Mouse (Mus musculus): Measurements from ENCODE around the gene Rnf144a. TPM values are rescaled to one million over a fixed set of nuclear protein-coding genes. Genes with fewer than 3 reads are reported as not detected.

Gene Rnf144a
- total RNA-seq, 2 experiments from 2014 or later: 8.5 to 12.9 TPM

DNA sequence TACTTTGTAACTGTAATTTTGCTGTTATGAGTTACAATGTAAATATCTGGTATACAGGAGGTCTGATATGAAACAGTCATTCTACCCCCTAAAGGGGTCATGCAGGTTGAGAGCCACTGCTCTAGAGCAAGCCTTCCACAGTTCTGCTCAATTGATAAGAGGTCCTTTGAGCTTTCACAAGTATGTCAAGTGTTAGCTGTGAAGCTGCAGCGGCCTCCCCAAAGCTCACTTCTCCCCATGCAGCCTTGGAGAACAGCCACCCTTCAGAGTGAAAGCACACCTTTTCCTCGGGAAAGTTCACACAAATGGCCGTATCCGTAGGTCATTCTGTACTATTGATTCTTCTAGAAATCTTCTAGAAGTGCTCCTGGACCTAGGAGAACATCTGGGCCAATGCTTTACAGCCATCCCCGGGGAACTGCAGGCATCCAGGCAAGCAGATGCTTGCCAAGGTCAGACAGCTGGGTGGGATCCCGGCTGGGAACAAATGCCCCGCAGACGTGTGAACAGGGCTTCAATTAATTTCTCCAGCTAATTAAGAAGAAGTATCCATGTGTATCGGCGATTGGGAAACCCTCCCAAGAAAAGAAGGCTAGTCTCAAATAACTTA is 3.1 kb downstream of the Rnf144a start:
- no peak for ATAC-seq (replicated peaks; ENCODE audit: low FRiP score, poor library complexity, severe bottlenecking)

DNA sequence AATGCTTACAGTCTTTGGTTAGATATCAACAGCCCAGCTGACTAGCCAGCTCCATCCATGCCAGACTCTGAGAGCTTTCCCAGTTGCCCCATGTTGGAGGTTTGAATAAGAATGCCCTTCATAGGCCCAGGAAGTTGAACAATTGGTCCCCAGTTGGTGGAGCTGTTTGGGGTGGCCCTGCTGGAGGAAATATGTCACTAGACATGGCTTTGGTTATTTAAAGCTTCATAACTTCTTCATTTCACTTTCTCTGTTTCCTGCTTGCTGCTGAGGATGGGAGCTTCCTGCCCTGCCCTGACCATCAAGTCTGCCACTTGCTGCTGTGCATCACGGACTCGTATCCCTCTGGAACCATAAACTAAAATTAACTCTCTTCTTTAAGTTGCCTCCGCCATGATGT is 4.6 kb downstream of the Rnf144a start:
- ATAC-seq (replicated peaks; ENCODE audit: low FRiP score, poor library complexity, severe bottlenecking): no peak

DNA sequence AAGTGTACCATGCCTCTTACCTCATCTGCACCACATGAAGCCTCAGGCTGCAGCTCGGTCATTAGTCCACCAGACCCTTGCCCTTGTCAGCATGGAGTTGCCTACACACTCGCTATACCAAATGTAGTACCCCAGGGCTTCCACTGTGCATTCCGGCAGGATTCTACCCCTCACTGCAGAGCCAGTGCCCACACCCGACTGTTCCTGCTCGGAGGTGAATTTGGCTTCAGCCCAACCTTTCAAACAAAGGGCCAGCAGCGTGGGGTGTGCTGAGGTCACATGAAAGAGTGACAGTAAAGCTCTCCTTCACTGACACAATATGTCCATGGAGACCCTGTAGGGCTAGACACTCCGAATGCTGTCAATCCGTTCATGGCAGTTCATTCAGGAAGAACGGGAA is 6.3 kb downstream of the Rnf144a start:
- ATAC-seq (replicated peaks; ENCODE audit: low FRiP score, poor library complexity, severe bottlenecking): no peak

DNA sequence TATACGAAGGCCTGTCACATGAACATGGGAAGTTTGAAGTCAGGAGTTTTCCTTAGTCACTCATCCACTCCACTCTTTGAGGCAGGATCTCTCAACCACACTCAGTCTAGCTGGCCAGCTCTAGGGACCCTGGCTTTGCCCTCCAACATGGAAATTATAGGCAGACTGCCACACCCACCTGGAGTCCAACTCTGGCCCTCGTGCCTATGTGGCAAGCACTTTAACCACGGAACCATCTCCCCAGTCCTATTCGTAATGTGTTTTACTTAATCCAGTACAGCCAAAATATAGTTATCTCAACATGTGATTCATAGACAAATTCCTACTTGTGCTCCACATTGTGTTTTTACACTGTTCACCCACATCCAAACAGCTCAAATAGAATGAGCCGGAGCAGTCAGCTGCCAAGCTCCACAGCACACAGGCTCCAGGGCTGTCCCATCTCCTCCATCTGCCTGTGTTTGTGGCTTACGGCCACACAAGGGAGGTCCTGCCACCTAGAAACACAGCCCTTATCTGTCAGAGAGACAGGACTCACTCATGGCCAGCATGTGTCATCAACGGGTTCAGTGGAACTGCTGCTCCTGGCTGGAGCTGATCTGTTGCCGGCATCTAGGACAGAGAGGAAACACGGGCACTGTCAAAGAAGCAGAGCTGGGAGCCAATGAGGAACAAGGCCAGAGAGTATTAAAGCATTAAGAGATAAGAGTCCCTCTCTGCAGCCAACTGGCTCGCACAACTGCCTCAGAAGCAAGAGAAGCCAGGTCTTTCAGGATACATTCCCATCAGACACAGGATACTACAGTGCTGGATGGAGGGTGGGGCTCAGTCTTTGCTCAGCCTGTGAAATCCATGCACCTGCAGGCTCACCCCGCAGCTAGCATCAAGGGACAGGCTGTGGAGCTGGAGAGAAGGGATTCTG is 10.0 kb downstream of the Rnf144a start:
- no peak for ATAC-seq (replicated peaks; ENCODE audit: low FRiP score, poor library complexity, severe bottlenecking)

DNA sequence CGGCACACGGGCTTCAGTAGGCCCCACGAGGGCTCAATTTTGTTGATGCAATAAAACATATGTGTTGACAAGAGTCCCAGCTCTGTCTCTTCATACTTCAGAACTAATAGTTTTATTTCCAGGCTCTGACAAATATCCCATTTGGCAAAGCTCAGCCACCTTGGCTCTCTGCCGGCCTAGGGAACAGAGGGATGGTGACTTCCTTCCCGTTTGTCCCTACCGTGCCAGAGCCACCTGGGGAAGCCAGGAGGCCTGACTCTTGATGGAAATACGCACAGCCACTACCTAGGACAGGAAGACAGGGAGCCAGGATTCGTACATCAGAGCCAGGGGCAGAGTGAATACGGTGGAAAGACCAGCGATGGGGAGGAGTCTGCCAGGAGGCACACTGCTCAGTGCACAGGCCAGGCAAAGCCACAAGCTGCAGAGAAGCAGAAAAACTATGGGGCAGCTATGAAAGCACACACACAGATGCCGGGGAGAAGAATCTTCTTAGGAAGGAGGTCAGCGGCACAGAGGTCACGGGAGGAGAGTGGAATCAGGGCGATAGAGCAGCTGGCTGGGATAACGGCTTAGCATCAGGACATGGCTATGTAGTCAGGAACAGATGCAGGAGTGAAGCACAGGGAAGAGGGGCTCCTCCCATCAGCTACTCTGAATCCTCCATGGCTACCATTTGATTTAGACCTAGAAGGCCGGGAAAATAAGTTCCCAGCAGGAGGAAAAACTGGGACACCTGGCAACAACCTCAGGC is 11.5 kb downstream of the Rnf144a start:
- ATAC-seq (replicated peaks; ENCODE audit: low FRiP score, poor library complexity, severe bottlenecking): no peak

DNA sequence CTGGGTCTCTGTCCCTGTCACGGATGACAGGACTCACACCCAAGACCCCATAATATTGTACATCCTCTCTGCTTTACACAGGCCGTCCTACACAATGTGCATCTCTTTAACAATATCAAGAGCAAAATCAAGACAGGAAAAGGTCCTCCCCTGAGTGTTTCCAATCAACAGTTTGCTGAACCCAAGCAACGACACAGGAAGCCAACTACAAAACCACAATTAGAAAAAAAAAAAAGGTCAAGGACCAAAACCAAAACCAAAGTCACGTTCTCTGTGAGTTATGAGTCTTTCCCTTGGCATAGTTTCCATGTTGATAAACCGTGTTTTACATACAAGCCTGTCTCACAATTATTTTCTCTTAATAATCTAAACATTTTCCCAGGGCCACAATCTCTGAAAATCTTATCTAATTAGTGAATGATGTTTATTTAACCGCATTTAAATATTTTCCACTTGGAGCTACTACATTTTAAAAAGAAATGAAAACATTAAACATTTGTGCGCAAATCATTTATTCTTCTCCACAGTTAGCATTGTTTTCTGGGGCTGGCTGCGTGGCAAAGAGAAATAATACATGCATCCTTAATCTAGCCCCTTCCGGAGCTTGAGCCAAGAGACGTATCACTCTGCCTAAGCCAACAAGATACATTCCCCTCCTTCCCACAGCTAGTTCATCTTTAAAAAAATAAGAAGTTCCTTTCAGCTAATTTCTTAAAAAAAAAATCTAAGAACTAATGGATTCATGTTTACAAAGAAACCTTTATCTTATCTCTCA is 13.2 kb downstream of the Rnf144a start:
- no peak for ATAC-seq (replicated peaks; ENCODE audit: low FRiP score, poor library complexity, severe bottlenecking)

DNA sequence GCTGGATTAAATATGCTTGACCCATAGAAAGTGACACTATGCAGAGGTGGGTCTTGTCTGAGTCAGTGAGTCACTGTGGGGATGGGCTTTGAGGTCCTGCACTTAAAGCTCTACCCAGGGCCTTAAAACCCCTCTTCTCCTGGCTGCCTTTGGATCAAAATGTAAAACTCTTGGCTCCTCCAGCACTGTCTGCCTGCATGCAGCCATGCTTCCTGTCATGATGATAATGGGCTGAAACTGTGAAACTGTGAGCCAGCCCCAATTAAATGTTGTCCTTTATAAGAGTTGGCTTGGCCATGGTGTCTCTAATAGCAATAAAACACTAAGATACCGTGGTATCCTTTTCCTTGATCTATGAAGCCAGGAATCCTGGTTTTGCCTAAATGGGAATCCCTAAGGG is 13.8 kb downstream of the Rnf144a start:
- ATAC-seq (replicated peaks; ENCODE audit: low FRiP score, poor library complexity, severe bottlenecking): no peak

DNA sequence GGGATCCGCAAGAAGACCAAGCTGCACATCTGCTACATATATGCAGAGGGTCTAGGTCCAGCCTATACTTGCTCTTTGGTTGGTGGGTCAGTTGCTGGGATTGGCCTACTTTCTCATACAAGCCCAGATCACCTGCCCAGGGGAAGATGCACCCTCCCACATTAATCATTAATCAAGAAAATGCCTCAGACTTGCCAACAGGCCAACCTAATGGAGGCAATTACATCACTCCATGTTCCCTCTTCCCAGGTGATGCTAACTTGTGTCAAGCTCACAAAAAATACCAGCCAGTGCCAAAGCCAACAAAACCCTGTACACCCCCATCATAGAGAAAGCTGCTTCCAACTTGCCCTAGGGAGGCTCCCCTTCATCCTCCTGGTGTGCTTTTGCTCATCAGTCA is 14.3 kb downstream of the Rnf144a start:
- no peak for ATAC-seq (replicated peaks; ENCODE audit: low FRiP score, poor library complexity, severe bottlenecking)

DNA sequence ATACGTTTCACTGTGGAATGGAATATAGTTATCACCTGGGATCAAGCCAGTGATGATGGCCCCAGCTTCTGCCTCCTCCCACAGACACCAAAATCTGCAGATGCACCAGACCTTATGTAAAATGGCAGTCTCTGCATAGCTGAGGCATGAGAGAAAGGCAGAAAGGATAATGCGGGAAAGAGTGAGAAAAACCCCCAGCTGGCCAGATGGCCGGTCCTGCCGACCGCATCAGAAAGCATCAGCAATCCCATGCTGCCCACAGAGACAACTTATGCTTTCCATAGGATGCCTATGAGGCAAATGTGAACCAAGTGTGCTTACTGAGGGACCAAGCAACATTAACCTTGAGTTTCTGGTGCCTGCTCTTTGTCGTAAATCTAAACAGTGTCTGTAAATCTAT is 15.7 kb downstream of the Rnf144a start:
- no peak for ATAC-seq (replicated peaks; ENCODE audit: low FRiP score, poor library complexity, severe bottlenecking)

DNA sequence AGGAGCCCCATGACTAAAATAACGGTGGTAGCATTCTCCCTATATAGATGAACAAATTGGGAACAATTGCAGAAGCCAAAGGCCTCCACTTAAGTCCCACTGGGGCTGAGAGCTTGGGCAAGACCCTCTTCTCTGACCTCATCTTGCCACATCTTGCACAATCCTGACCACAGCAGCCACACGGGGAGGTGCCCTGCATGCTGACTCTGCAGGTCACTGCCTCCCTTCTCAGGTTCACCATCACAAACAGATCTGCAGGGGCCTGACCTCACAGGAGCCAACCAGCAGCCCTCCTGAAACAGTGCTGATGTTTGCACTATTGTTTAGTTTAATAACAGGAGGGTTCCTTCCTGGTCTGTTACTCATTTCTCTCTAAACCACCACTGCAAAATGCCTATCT is 16.5 kb downstream of the Rnf144a start:
- ATAC-seq (replicated peaks; ENCODE audit: low FRiP score, poor library complexity, severe bottlenecking): no peak

DNA sequence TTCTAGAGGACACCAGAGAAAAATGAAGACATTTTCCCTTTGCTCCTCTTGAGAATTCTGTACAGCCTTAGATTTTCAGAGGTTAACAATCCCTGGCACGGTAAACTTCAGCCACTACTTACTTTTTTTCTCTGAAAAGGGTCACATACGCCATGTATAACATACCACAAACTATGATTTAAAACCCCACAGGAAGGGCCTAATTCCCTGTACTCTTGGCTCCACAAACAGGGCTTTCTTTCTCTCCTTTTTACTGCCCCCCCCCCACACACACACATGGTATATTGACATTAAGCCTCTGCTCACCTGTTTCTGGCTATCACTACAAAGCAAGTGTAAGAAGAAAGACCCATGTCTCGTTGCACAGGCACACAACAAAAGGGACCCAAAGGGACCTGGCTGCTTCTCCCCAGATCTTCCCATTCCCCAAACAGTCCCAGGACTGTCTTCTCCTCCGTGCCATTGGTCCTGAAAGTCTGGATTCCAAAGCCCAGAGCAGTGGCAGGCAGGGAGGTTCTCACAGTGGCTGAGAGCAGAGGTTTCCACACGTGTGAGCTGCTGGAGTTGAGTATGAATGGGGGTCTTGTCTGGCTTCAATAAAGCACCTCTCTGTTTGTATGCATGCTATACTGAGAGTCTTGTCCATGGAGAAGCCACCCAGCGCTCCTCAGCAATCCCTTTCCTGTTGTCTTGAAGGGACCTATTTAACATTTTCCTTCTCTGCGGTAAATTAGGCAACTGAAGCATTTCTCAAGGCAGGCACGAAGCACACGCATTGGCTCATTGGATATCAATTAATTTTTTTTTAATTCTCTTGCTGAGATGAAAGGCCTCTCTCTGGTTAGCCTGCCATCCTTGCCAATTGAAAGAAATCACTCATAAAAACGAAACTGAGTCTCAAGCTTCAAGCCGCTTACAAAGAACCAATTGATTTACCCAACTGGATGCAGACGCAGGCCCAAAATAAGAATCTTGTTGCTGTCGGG is 20.3 kb downstream of the Rnf144a start:
- ATAC-seq (replicated peaks; ENCODE audit: low FRiP score, poor library complexity, severe bottlenecking): no peak

DNA sequence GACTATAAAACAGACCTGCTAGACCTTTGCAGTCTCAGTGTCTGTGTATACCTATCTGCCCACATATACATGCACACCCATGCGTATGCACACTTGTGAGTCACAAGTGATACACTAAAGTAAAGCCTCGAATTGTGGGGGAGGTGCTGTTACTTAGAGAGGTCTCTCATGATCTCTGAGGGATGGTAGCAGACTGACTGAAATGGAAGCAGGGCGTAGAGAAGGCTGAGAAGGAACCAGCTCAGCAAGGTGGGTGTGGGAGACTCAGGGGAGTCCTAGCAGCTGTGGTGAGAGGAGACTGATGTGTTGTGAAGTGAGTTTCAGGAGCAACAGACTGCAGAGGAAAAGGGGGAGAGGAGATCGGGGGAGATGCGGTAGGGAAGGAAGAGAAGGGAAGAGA is 21.8 kb downstream of the Rnf144a start:
- ATAC-seq (replicated peaks; ENCODE audit: low FRiP score, poor library complexity, severe bottlenecking): no peak

DNA sequence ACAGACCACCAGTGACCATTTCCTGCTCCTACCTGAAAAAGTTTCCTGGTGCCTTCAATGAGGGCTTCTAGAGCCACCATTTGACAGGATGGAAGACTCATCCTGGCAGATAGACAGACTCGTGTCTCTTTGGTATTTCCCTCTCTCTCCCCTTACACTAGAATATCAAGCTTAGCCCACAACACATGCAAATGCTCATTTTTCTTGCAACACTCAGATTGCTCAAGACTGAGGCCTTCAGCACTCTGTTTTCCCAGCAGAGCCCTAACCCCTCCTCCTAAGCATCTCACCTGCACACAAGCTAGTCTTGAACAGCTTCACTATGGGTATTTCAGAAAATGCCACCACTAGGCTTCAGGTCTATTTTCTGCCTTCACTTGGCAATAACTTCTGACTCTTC is 23.9 kb downstream of the Rnf144a start:
- no peak for ATAC-seq (replicated peaks; ENCODE audit: low FRiP score, poor library complexity, severe bottlenecking)

DNA sequence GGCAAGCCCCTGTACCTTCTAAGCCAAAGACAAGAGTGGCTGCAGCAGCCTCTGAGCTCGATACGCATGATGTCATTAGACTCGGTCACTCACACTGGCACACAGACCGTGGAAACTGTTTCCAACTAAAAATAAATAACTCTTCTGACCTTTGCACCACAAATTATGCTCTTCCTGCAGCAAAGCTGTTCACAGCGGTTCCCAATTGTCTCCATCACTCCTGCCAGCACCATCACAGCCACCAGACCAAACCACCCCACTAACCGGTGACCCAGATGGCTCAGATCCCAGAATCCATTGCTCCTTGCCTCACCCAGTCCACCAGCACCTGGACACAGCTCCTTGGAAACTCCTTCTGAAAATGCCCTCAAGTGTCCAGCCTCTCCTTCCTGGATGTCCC is 27.5 kb downstream of the Rnf144a start:
- no peak for ATAC-seq (replicated peaks; ENCODE audit: low FRiP score, poor library complexity, severe bottlenecking)

DNA sequence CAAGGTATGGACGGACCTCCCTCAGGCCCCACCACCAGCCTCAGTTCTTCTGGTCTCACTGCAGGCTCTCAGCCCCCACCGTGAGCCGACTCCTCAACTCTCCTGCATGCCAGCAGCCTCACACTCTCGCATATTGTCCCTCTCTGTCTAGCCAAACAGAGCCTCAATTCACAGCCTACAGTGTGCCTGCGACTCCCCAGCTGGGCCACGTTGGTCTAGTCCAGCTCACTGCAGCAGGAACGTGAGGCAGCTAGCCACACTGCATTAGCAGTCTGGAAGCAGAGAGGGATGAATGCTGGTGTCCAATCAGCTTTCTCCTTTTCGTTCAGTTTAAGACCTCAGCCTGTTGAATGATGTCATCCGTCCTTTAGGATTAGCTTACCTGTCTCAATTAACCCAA is 28.1 kb downstream of the Rnf144a start:
- ATAC-seq (replicated peaks; ENCODE audit: low FRiP score, poor library complexity, severe bottlenecking): no peak

DNA sequence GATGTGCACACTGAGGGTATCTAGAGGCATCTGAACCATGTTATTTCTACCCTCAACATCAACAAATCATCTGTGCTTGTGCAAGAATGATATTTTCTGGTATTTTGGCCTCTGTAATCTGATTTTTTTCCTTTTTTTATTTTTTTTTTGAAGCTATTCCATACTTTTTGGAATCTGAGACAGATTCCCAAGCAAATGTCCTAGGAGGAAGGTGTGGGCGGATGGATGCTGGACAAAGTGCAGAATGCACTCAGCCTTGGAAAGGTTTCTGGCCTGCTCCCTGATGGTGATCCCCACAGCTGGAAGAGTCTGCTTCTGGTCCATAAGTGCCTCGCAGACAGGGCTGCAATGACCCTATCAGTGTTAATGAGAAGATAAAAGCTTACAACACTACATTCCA is 28.9 kb downstream of the Rnf144a start:
- no peak for ATAC-seq (replicated peaks; ENCODE audit: low FRiP score, poor library complexity, severe bottlenecking)

DNA sequence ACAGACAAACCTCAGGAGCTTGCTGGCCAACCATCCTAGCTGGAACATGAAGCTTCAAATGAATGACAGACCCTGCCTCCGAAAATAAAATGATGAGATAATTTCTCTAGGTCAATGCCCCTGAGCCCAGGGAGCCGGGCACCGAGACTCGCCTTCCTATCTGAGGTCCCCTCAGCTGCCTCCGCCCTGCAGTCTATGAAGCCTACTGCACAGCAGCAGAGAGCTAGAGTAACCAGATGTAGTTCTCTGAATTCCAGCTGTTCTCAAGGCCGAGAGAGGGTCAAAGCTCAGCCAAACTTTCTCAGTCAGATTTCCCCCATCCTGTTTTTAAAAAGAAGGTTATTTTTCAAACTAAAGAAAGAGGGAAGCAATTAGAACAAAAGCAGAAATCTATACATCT is 29.3 kb downstream of the Rnf144a start:
- no peak for ATAC-seq (replicated peaks; ENCODE audit: low FRiP score, poor library complexity, severe bottlenecking)

DNA sequence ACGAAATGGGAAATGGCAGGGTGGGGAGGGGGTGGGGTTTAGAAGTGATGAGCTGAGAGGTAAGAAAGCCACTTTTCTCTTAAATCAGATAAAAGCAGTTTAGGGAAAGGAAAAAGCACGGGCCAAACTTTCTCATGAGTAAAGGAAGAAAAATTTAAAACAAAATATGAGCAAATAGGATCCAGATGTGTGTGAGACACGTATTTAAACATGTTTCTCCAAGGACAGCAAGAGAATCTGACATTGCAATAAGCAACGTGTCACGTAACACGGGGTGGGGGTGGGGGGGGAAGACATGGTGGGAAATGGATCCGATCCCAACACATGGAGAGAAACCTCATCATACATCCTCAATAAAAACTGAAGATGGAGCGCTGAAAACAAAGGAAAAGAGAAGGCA is 33.3 kb downstream of the Rnf144a start:
- no peak for ATAC-seq (replicated peaks; ENCODE audit: low FRiP score, poor library complexity, severe bottlenecking)

DNA sequence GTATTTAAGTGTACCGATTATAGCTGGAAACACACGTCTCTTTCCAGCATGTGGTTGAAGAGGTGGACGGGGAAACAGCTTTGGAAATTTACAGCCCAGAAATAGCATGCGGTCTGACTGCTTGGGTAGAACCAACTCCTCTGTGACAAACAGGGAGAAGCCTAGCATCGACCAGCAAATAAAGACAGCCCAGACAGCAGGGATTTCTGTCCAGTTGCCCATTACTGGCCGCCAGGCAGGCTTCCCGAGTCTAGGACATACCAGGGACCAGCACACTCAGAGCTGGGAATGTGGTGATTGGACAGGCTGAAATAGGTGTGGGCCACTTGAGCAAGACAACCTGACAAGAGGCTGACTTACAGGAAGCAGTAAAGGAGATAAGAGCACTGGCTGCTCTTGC is 35.3 kb downstream of the Rnf144a start:
- ATAC-seq (replicated peaks; ENCODE audit: low FRiP score, poor library complexity, severe bottlenecking): no peak

Data from erythroblast, adult 5-6 weeks (primary cell).